Mouse (Mus musculus) adrenal gland, postnatal 25 days (tissue): Measurements from ENCODE around the gene Hmg20a. TPM values are rescaled to one million over a fixed set of nuclear protein-coding genes. Genes with fewer than 3 reads are reported as not detected.
A peak's percentile ranks its signal among the peaks of the same experiment; 100 is the strongest.

Source experiments
- DNase-seq: peaks from one replicate; pipeline ENCODE4 v3.0.0; 2021; ENCODE audit warnings: mixed read lengths
- total RNA-seq: library from RNA; stranded (reverse); gene quantifications from 2 replicates; pipeline ENCODE4 v1.2.3, GENCODE M21; 2021

Gene Hmg20a
- total RNA-seq, 1 experiment from 2014 or later: 52.3 TPM

DNA sequence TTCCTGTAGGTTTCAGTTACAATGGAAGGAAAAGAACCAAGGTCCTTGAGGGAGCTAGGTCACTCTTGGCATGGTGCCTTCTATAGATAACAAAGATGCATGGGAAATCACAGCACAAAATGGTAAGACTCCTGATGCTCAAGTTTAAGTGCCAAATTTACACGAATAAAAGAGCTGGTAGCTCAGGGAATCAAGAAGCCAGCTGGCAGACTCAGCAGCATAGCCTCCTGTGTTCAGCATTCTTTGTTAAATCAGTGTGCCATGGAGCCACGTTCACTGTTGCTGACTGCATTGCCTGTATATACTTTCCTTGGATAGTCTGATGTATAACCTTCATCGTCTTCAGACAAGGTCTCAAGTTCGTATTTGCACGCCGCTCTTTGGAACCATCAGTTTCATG, 33.2 kb downstream of the Hmg20a start:
- DNase-seq: no peak

DNA sequence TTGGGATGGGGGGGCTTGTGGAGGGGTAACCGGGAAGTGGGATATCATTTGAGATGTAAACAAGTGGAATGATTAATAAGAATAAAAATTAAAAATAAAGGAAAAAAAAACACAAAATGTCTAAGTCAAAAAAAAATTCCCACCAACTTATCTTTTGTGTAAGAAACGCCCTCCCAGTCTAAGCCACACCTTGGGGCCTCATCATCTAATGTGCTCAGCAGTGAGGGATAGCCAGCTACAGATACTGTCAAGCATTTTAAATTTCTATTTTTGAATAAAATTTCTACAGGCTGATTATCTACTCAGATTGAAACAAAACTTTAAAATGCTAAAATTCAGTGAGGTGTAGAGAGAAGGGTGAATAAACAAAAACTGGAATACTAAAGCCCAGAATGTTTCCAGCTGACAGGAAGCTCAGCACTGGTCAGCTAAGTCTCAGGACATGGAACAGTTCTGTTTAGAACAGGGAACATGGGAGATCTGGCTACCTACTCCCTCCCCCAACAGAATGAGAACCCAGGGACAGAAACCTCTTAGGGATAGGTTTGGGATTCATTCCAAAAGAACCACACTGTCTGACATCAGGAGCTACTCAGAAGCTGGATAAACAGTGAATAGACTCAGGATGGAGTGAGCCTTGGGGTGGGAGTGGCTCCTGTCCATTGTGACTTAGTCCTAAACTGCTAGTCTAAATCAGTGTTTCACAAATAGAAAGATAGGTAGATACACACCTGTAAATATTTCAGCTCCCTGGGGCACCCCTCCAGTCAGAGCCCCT, 34.8 kb downstream of the Hmg20a start:
- no peak for DNase-seq

DNA sequence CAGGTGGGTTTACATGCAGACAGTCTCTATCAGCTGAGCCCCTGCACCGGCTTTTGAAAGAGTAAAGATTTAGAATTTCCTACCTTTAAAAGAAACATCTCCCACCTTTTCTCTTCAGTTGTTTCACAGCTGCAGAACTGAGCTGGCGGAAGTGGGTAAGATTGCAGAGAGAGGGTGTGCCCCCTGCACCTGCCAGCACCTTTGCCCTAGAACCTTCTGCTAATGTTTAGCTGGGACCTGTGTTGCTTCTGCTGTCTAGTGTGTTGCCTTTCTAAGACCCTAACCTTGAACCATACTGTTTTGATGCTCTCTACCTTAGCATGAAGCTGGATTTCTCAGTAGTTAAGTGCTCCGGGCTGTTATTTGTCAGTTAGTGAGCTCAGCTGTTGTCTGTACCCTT, 38.0 kb downstream of the Hmg20a start:
- DNase-seq: no peak

DNA sequence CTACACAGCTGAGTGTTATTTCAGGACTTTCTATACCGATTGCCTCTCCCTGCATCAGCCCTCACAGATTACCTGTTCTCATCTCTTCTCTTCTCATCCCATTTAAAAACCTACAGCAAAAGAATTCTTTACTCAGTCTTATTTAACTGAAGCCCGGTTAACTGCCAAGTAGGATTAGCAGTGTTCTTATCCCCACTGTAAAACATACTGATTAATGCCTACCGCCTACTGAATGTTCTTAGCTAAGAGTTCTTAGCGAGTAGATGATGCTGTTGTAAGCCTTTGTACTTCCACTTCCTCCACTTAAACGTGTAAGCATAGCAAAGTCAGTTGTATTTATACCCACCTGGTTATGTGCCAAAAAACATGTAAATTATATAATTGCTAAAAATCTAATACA, 42.6 kb downstream of the Hmg20a start:
- no peak for DNase-seq

DNA sequence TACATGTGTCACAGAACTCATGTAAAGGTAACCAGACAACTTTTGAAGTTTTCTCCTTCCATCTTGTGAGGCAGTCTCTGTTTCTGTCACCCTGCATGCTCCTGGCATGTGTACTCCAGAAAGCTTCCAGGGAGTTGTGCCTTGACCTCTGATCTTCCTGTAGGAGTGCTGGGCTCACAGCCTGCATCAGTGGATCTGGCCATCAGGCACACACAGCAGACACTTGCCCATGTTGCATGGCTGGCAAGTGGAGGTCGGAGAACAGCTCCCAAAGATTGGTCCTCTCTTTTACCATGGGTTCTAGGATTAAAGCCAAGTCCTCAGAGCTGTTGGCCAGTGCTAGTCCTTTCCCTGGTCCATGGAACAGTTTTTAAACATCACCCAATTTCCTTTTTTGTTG, 44.2 kb downstream of the Hmg20a start:
- peak; percentile 18 for DNase-seq

DNA sequence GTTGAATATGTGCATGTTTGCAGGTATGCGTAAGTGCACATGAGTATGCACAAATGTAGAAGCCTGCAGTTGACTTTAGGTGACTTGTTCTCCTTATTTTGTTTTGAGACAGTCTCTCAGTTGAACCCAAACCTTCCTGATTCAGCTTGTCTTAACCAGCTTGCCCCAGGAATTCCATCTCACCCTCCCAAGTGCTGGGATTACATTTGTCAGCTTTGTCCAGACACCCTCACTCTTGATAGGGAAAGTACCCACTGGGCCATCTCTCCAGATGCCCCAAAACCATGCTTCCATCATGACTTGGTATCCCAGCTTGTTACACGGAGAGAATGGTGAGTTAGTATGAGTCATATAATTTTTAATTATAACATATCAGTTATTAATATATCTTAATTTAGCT, 44.6 kb downstream of the Hmg20a start:
- DNase-seq: no peak

DNA sequence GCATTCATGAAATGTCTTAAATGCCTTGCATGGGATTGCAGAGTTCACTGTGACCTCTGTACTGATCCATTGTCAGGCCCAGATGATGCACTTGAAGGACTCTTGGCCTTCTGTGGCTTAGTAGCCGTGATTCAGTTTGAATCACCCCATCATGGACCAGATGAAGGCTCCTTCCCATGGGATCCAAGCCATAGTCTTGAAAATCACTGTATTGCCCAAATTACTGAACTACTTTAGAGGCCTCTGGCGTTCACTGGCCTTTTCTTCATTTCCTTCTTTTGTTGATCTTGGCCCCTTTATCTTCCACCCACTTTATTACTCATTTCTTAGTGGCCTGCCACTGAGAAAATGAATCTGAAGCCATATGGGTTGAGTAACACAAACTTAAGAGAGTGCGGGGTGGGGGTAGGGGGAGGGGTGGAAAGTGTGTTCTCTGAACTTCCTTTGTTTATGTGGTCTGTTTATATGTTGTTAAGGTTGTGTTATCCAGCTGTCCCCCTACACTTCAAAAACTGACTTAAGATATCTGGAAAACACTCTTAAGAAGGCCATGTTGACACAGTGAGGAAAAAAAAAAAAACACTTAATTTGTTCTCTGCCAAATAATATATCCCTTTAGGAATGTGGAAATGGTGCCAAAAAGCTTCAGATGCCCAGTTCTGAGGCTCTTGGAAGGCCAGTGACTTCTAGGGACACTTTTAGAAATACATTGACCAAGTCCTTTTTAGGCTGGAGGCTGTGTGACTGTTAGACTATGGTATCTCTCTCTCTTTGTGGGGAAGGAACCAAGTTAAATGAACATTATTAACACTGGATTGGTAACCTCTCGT, 45.5 kb downstream of the Hmg20a start:
- no peak for DNase-seq

DNA sequence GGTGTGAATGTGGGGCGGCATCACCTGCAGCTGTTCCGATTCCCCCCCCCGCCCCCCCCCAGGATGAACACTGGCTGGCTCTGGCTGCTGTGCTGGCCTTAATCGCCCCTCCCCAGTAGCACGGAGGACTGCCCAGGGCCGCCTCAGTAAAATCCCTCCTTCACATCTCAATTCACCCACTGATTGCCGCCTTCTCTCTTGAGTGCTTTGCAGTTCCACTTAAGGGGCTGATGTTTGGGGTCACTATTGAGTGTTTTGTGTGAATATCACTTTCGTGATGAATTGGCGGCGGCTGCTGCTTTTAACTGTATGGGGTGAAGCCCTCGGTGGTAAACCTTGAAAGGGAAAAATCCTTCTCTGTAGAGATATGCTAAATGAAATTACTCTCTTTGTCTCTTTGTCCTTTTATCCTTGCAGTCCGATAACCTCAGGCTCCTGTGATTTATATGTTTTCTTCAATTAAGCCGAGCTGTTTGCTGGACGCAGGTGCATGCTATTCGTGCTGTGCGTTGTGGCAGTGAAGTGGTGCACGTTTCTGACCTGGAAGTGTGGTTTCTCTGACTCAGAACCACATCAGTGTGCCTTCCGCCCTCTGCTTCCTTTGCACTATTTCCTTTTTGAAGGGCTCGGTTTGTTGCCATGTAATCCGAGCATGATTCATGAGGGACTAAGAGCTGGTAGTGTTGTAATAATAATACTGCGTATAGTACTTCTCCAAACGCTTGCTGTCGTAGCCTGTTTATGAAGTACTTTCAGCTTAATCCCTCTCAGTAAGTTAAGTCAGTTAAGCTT, 46.6 kb downstream of the Hmg20a start:
- DNase-seq: peak; percentile 15

DNA sequence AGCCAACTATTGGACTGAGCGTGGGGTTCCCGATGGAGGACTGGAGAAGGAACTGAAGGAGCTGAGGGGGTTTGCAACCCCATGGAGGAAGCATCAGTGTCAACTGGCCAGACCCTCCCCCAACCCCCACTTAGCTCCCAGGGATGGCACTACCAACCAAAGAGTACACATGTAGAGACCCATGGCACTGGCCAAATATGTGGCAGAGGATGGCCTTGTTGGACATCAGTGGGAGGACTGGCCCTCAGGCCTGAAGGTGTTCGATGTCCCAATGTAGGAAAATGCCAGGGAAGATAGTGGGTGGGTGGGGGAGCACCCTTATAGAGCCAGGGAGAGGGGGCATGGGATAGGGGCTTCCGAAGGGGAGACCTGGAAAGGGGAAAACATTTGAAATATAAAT, 47.8 kb downstream of the Hmg20a start:
- DNase-seq: no peak

DNA sequence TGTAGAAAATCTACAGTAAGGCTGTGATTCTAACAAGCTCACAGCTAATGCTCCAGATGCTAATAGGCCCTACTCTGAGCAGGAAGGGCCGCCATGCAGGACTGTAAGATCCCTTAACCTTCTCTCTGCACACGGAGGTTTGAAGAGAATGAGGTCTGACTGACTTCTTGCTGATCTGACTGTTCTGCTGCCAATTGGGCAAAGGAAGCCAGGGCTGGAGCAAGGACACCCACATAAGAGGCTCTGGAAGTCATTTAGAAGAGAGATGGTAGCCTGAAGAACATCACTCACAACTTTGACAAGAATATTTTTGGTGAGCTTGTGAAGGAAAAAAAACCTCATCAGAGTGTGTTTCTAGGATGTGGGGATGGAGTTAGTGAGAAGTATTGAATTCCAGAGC, 51.2 kb downstream of the Hmg20a start:
- no peak for DNase-seq

DNA sequence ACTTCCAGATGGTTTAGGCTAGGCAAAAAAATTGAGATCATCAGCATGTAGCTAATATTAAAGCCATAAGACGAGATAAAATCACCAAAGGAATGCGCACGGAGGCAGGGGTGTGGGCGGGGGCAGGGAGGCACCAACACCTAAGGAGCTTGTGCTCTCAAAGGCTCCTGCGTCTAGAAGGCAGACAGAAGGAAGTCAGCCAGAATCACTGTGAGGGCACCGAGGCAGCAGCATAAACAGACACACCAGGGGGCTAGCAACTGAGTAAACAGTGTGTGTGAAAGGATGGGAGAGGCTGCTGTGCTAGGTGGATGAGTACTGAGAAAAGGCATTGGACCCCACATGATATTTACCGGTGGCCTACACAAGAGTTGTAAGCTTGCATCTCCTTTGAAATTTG, 51.9 kb downstream of the Hmg20a start:
- DNase-seq: no peak

DNA sequence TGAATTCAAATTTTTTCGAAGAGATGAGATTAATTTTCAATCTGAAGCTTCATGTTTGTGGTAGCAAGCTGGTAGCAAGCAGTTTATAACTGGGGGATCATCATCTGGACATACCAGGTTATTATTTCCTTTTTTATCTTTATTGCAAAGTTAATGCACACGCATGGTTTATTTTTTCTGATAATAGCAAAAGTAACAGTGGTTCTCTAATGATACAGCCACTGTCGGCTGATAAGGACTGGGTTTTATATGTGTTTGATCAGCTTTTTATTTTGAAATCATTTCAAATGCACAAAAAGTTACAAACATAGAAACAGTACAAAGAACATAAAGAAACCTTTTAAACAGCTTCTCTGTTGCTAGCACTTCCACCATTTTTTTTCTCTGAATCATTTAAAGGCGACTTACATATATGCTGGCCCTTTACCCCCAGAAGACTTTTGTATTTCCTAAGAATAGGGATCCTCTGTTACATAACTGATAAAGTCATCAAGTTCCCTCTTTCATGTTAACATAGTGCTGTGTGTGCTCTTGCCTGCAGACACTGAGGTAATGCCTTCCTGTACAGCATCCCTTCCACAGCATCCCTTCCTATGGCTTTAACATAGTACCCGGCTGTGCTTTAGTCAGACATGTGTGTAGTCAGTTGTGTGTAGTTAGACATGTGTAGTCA, 60.7 kb downstream of the Hmg20a start:
- no peak for DNase-seq

DNA sequence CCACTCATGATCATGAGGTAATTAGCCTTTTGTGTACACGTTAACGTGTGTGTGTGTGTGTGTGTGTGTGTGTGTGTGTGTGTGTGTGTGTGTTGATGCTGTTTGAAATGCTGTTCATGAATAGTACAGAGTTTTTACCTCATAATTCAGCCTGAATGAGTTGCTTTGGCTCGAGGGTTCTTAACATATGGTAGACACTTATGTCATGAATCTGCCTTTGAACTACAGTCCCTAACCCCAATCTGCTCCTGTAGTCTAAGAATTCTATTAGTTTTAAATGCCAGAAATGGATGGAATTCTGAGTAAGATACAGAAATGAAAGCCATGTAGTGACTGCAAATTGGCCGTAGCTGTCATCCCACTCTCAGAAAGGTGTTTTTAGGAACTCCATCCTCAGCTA, 64.2 kb downstream of the Hmg20a start:
- DNase-seq: no peak

DNA sequence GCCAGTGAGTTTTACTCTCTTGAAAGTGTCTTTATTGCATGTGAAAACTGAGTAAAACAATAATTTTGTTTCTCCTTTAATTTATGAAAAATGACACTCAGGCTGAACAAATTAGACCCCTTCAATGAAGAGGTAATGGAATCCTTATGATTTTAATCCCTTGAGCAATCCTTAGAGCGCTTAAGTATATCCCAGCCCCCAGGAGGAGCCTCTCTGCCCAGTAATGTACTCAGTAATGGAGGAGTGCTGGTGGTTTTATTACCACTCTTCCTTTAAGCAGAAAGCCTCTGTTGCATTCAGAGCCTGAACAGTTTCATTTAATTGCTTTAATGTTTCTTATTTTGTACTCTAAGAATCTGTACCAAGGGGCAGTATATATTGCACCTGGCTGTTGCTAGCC, 67.0 kb downstream of the Hmg20a start:
- no peak for DNase-seq

DNA sequence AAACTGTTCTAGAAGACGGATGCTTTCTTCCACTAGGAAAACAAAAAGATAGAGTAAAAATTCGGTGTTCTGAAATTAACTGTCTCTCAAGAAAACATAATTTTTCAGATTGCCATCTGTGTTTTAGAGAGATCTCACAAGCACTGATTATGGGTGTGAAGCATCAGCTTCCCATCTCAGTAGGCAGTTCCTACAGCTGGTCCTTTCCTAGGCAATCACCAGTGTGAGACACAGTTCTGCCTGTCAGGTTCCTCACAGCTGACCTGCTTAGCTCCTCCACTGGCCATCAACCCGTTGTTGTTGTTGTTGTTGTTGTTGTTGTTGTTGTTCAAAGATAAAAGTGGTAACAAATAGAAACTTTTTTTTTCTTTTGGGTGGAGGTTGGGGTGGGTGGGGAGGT, 67.7 kb downstream of the Hmg20a start:
- no peak for DNase-seq

DNA sequence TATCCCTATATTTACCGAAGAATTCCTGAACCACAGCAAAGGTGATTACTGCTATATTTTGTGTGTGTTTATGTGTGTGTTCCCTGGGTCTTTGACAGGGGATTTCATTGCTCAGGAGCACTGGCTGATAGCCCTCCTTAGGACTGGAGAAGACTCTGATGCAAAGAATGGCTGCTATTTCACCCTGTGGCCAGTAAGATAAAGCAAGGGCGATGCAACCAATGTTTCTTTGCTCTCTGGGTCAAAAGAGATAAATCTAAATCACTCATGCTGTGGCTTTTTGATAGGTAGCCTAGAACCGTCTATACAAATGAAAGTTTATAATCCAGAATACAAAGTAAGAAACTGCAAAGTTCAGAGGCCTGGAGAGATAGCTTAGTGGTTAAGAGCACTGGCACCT, 69.2 kb downstream of the Hmg20a start:
- no peak for DNase-seq

DNA sequence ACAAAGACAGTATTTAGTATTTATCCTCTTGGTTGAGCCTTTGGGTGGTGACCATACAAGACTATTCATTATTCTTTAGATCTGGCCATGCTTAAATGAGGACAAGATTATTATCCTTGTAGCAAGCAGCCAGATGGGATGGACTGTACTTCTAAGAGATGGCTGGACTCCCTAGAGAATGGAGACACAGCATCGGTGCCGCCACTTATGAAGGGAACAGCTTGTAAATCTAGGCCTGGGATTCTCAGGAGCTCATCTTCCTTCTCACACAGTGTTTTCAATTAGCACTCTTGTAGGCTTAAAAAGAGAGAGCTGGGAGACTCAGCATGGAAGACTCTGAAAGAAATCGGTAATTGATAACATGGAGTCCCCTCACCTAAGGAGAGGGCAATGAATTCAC, 74.0 kb downstream of the Hmg20a start:
- DNase-seq: no peak

DNA sequence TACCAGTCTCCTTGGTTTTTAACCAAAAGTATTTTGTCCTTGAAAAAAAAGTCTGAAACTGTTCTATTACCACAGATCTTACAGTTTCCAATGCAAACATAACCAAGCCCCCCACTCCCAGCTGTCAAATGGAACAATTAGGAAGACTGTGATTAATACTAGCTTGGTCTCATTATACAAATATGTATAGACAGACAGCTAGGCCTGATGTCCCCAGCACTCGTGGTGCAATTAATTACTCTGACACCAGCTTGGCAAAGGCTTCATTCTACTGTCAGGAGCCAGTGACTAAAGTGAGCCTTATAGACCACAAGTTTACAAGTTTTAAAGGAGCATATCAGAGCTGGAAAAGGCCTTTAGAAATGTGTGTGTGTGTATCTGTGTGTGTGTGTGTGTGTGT, 74.5 kb downstream of the Hmg20a start:
- DNase-seq: no peak

DNA sequence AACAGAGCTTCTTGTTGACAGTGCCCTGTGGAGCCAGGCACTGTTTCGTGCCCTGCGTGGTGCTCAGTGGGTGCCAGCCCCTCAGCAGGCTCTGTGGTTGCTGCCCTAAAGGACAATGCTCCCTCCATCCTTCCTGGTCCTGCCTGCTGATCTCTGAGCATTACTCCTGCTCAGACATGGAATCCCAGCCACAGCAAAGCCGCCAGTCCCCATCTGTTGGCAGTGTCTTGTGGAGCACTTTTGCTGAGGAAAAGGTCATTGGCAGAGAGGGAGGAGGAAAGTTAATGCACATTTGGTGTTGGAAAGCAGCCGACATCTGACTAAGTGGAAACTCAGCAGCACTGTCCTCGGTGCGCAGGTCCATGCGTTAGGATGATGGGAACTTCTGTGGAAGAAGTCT, 76.7 kb downstream of the Hmg20a start:
- DNase-seq: no peak

DNA sequence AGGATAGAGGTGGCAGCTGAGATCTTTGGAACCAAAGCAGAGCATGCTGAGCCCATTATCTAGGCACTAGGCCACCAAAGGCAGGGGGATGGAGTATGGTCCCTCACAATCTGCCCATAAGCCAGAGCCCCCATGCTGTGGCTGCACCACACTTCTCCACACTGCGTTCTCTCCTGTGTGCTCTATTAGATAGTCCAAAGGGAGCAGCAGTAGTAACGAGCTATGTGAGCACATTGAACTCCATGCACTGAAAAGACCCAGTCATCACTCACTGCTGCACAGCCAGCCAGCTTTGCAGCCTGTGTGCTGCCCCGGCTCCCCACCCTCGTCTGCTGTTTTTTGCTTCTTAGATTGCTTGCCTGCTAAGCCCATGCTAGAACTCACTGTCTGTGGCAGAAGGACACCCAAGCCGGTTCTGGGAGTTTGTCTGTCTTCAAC, 77.4 kb downstream of the Hmg20a start:
- no peak for DNase-seq

DNA sequence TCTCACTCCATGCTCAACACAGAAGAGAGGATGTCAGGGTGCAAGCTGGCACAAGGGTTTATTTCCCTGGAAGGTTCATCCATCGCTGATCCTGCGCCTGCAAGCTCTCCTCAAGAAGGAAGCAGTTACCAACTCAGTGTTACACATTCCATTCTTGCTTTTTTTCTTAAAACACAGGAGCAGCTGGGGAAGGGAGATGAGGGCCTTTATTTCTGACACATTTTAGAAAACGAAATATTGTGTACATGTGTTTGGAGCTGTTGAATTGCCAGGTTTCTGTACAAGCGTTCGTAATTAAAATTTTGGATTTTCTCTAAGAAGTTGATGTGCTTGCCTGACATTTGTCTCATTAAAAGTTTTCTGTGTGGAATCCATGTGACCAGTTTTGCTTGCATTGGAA, 78.2 kb downstream of the Hmg20a start:
- no peak for DNase-seq

DNA sequence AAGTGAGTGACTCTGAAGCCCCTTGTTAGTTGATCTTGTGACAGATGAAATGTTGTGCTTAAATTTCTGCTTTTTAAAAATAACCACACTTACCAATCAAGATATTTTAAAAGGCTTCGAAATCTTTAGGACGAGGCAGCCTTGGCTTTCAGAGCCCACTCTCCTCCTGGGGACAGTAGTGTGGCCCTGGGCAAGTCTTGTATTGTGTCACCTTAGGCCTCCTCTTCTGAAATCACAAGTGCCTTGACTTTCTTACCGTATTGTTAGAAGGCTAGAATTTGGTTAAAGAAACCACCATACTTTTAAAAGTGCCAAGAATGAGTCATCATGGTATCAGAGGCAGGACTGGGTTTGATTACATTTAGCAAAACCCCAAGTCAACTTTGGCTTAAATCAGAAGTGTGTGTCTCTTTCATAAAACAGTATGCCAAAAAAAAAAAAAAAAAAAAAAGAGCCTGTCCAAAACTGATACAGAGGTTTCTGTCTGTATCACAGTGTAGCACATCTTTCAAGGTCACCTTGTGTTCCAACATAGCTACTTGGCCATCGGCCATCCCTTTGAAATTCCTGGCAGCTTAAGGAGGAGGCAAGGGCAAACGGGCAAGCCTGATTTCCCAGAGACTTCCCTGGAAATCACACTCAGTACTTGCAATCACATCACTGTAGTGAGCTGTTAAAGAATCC, 78.9 kb downstream of the Hmg20a start:
- peak; percentile 82 for DNase-seq
